Mouse (Mus musculus): ENCODE measurements around the gene Kcnq2. TPM values are rescaled to one million over a fixed set of nuclear protein-coding genes. Genes with fewer than 3 reads are reported as not detected.

The Kcnq2 gene
- total RNA-seq, 1 experiment, result 4.6 TPM

GRCm38 (mm10) chr2:181133837-181134590, 1.1 kb downstream of the Kcnq2 start:
- peak overlapping the region; percentile 88 for H3K4me3 ChIP-seq (ENCODE audit: insufficient read depth in 1 of 2, low read depth in 1 of 2, low read length in 2 of 2, poor library complexity in 1 of 2, severe bottlenecking in 1 of 2)
- in situ Hi-C loops (cut with MboI; ENCODE audit: low sequenced_read_pairs in 2 of 2, unreplicated experiment in 2 of 2), result no loop called here
- H3K36me3 ChIP-seq (ENCODE audit: control insufficient read depth, insufficient read depth, low read length, poor library complexity, severe bottlenecking), result no peaks in the 10 kb centered on the region
- H3K27ac ChIP-seq (ENCODE audit: insufficient read depth, low read depth, low read length, poor library complexity, severe bottlenecking), result no peak overlapping the region
- TF ChIP-seq ZC3H11A (IDR thresholded peaks at IDR 0.05; ENCODE audit: borderline replicate concordance, low read depth, low read length), result no peak
- TF ChIP-seq CHD2 (IDR thresholded peaks at IDR 0.05; ENCODE audit: low read depth, low read length), result no peak
- no peak for TF ChIP-seq MAFK (IDR thresholded peaks at IDR 0.05; ENCODE audit: insufficient read depth, low read depth, low read length)
- no peak for TF ChIP-seq ZNF384 (IDR thresholded peaks at IDR 0.05; ENCODE audit: low read depth, low read length)
- DNase-seq (ENCODE audit: low read depth, low spot score), result no peak
- H3K4me1 ChIP-seq (ENCODE audit: control insufficient read depth in 2 of 2, insufficient read depth in 2 of 2, low read length in 2 of 2, poor library complexity in 1 of 2), result peaks cover 0 to 5% of the 10 kb centered on the region in 2 experiments; a peak in 1 of 4 replicates
- H3K9me3 ChIP-seq (ENCODE audit: control insufficient read depth, insufficient read depth, low read depth, low read length), result no peaks in the 10 kb centered on the region
- H3K9ac ChIP-seq (ENCODE audit: insufficient read depth, low read depth, low read length, poor library complexity, severe bottlenecking), result peak overlapping the region; percentile 85

GRCm38 (mm10) chr2:181130245-181130644, 4.9 kb downstream of the Kcnq2 start:
- H3K4me3 ChIP-seq (ENCODE audit: insufficient read depth in 1 of 2, low read depth in 1 of 2, low read length in 2 of 2, poor library complexity in 1 of 2, severe bottlenecking in 1 of 2), result no peak overlapping the region
- peaks cover 14 to 20% of the 10 kb centered on the region in 2 experiments for H3K4me1 ChIP-seq (ENCODE audit: control insufficient read depth in 2 of 2, insufficient read depth in 2 of 2, low read length in 2 of 2, poor library complexity in 1 of 2)
- TF ChIP-seq ZNF384 (IDR thresholded peaks at IDR 0.05; ENCODE audit: low read depth, low read length) (no peak), CHD2 (IDR thresholded peaks at IDR 0.05; ENCODE audit: low read depth, low read length) (no peak), ZC3H11A (IDR thresholded peaks at IDR 0.05; ENCODE audit: borderline replicate concordance, low read depth, low read length) (no peak), HCFC1 (IDR thresholded peaks at IDR 0.05; ENCODE audit: borderline replicate concordance, insufficient read depth, low read length) (no peak)
- DNase-seq (ENCODE audit: low read depth, low spot score), result no peak
- no peaks in the 10 kb centered on the region for H3K9me3 ChIP-seq (ENCODE audit: control insufficient read depth, insufficient read depth, low read depth, low read length)
- no peaks in the 10 kb centered on the region for H3K36me3 ChIP-seq (ENCODE audit: control insufficient read depth, insufficient read depth, low read length, poor library complexity, severe bottlenecking)
- in situ Hi-C loops (cut with MboI; ENCODE audit: low sequenced_read_pairs in 2 of 2, unreplicated experiment in 2 of 2), result no loop called here
- no peak overlapping the region for H3K27ac ChIP-seq (ENCODE audit: insufficient read depth, low read depth, low read length, poor library complexity, severe bottlenecking)
- no peak overlapping the region for H3K9ac ChIP-seq (ENCODE audit: insufficient read depth, low read depth, low read length, poor library complexity, severe bottlenecking)

DNA sequence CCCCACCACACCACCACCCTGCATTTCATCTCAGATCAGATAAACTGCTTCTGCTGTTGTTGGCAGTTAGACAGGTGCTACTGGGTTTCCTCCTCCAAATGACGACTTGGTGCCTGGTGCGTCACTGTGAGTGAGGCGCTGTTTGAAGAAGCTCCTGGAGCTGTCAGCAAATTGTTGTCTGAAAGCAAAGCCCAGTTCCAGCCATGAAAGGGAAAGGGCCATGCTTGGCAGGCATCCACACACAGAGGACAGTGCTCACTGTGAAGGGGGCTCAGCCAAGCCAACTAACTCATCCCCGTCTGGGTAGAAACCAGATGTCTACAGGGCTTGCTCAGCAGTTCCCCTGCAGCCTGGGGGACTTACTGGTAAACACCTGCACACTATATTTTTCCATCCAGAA, 6.1 kb downstream of the Kcnq2 start:
- Histone ChIP-seq H3K36me3 (ENCODE audit: control insufficient read depth, insufficient read depth, low read length, poor library complexity, severe bottlenecking) (no peaks in the 10 kb centered on the region), H3K27ac (ENCODE audit: insufficient read depth, low read depth, low read length, poor library complexity, severe bottlenecking) (no peak overlapping the region), H3K4me1 (ENCODE audit: control insufficient read depth in 2 of 2, insufficient read depth in 2 of 2, low read length in 2 of 2, poor library complexity in 1 of 2) (peaks cover 14 to 18% of the 10 kb centered on the region in 2 experiments), H3K9me3 (ENCODE audit: control insufficient read depth, insufficient read depth, low read depth, low read length) (no peaks in the 10 kb centered on the region), H3K4me3 (ENCODE audit: insufficient read depth in 1 of 2, low read depth in 1 of 2, low read length in 2 of 2, poor library complexity in 1 of 2, severe bottlenecking in 1 of 2) (no peak overlapping the region), H3K9ac (ENCODE audit: insufficient read depth, low read depth, low read length, poor library complexity, severe bottlenecking) (no peak overlapping the region)
- no peak for TF ChIP-seq ZNF384 (IDR thresholded peaks at IDR 0.05; ENCODE audit: low read depth, low read length)
- TF ChIP-seq MAFK (IDR thresholded peaks at IDR 0.05; ENCODE audit: insufficient read depth, low read depth, low read length), result no peak
- TF ChIP-seq CHD2 (IDR thresholded peaks at IDR 0.05; ENCODE audit: low read depth, low read length), result no peak
- no peak for TF ChIP-seq HCFC1 (IDR thresholded peaks at IDR 0.05; ENCODE audit: borderline replicate concordance, insufficient read depth, low read length)
- no peak for TF ChIP-seq ZC3H11A (IDR thresholded peaks at IDR 0.05; ENCODE audit: borderline replicate concordance, low read depth, low read length)
- in situ Hi-C loops (cut with MboI; ENCODE audit: low sequenced_read_pairs in 2 of 2, unreplicated experiment in 2 of 2), result no loop called here
- no peak for DNase-seq (ENCODE audit: low read depth, low spot score)

GRCm38 (mm10) chr2:181127786-181128185, 7.3 kb downstream of the Kcnq2 start:
- Histone ChIP-seq H3K27ac (ENCODE audit: insufficient read depth, low read depth, low read length, poor library complexity, severe bottlenecking) (no peak overlapping the region), H3K4me3 (ENCODE audit: insufficient read depth in 1 of 2, low read depth in 1 of 2, low read length in 2 of 2, poor library complexity in 1 of 2, severe bottlenecking in 1 of 2) (no peak overlapping the region), H3K9me3 (ENCODE audit: control insufficient read depth, insufficient read depth, low read depth, low read length) (no peaks in the 10 kb centered on the region), H3K36me3 (ENCODE audit: control insufficient read depth, insufficient read depth, low read length, poor library complexity, severe bottlenecking) (no peaks in the 10 kb centered on the region), H3K9ac (ENCODE audit: insufficient read depth, low read depth, low read length, poor library complexity, severe bottlenecking) (no peak overlapping the region), H3K4me1 (ENCODE audit: control insufficient read depth in 2 of 2, insufficient read depth in 2 of 2, low read length in 2 of 2, poor library complexity in 1 of 2) (peaks cover 14 to 17% of the 10 kb centered on the region in 2 experiments)
- peak; percentile 43 for DNase-seq (ENCODE audit: low read depth, low spot score)
- in situ Hi-C loops (cut with MboI; ENCODE audit: low sequenced_read_pairs in 2 of 2, unreplicated experiment in 2 of 2), result no loop called here
- TF ChIP-seq CHD2 (IDR thresholded peaks at IDR 0.05; ENCODE audit: low read depth, low read length) (no peak), ZNF384 (IDR thresholded peaks at IDR 0.05; ENCODE audit: low read depth, low read length) (no peak), MAFK (IDR thresholded peaks at IDR 0.05; ENCODE audit: insufficient read depth, low read depth, low read length) (no peak), ZC3H11A (IDR thresholded peaks at IDR 0.05; ENCODE audit: borderline replicate concordance, low read depth, low read length) (no peak), HCFC1 (IDR thresholded peaks at IDR 0.05; ENCODE audit: borderline replicate concordance, insufficient read depth, low read length) (no peak)

Data from ES-E14 (cell line).